Mouse (Mus musculus): ENCODE results near the gene Muc1. TPM values are rescaled to one million over a fixed set of nuclear protein-coding genes. Genes with fewer than 3 reads are reported as not detected.

Muc1 gene
- total RNA-seq (2021) = under 1 TPM; 0.89 to 0.91 TPM

- DNase-seq (ENCODE audit: extremely low spot score in 1 of 2, low spot score in 1 of 2) = no peak
Measured at GRCm38 (mm10) chr3:89228836-89229235, at the start of gene Muc1. Gene Muc1 (plus strand): TSS chr3:89229057.

GRCm38 (mm10) chr3:89181749-89182500 lies 46.9 kb upstream of the Muc1 start:
- DNase-seq (ENCODE audit: extremely low spot score in 1 of 2, low spot score in 1 of 2) = no peak

- no peak for DNase-seq (ENCODE audit: extremely low spot score in 1 of 2, low spot score in 1 of 2)
Measured at GRCm38 (mm10) chr3:89182531-89183057, 46.3 kb upstream of the Muc1 start.

GRCm38 (mm10) chr3:89183058-89183958 lies 45.5 kb upstream of the Muc1 start, which contains the start of gene Fam189b:
Gene Fam189b (plus strand): TSS chr3:89183143.
- DNase-seq (ENCODE audit: extremely low spot score in 1 of 2, low spot score in 1 of 2) = peak; percentile 81 to 87

- DNase-seq (ENCODE audit: extremely low spot score in 1 of 2, low spot score in 1 of 2) = no peak
Measured at GRCm38 (mm10) chr3:89183959-89184315, 44.9 kb upstream of the Muc1 start.

GRCm38 (mm10) chr3:89187197-89187596 lies 41.7 kb upstream of the Muc1 start:
- no peak for DNase-seq (ENCODE audit: extremely low spot score in 1 of 2, low spot score in 1 of 2)

- DNase-seq (ENCODE audit: extremely low spot score in 1 of 2, low spot score in 1 of 2) = no peak
Measured at GRCm38 (mm10) chr3:89187690-89188477, 41.0 kb upstream of the Muc1 start.

- DNase-seq (ENCODE audit: extremely low spot score in 1 of 2, low spot score in 1 of 2) = no peak
Measured at GRCm38 (mm10) chr3:89188478-89188875, 40.4 kb upstream of the Muc1 start.

GRCm38 (mm10) chr3:89190436-89190835 lies 38.4 kb upstream of the Muc1 start:
- DNase-seq (ENCODE audit: extremely low spot score in 1 of 2, low spot score in 1 of 2) = no peak

GRCm38 (mm10) chr3:89193351-89193750 lies 35.5 kb upstream of the Muc1 start:
- no peak for DNase-seq (ENCODE audit: extremely low spot score in 1 of 2, low spot score in 1 of 2)

GRCm38 (mm10) chr3:89193853-89194252 lies 35.0 kb upstream of the Muc1 start:
- DNase-seq (ENCODE audit: extremely low spot score in 1 of 2, low spot score in 1 of 2) = no peak

GRCm38 (mm10) chr3:89195979-89196877 lies 32.6 kb upstream of the Muc1 start:
- peak; percentile 65 to 80 for DNase-seq (ENCODE audit: extremely low spot score in 1 of 2, low spot score in 1 of 2)

GRCm38 (mm10) chr3:89199839-89200238 lies 29.0 kb upstream of the Muc1 start:
- no peak for DNase-seq (ENCODE audit: extremely low spot score in 1 of 2, low spot score in 1 of 2)

- DNase-seq (ENCODE audit: extremely low spot score in 1 of 2, low spot score in 1 of 2) = peak; percentile 67 to 83
Measured at GRCm38 (mm10) chr3:89202253-89203141, 26.4 kb upstream of the Muc1 start, which contains the start of gene Gba. Gene Gba (plus strand): TSS chr3:89202928.

GRCm38 (mm10) chr3:89203142-89203514 lies 25.7 kb upstream of the Muc1 start:
- DNase-seq (ENCODE audit: extremely low spot score in 1 of 2, low spot score in 1 of 2) = no peak

- DNase-seq (ENCODE audit: extremely low spot score in 1 of 2, low spot score in 1 of 2) = no peak
Measured at GRCm38 (mm10) chr3:89206079-89206478, 22.8 kb upstream of the Muc1 start.

GRCm38 (mm10) chr3:89206695-89207094 lies 22.2 kb upstream of the Muc1 start:
- DNase-seq (ENCODE audit: extremely low spot score in 1 of 2, low spot score in 1 of 2) = no peak

- DNase-seq (ENCODE audit: extremely low spot score in 1 of 2, low spot score in 1 of 2) = no peak
Measured at GRCm38 (mm10) chr3:89208075-89208657, 20.7 kb upstream of the Muc1 start.
